Mouse (Mus musculus) cortical plate, adult 2 months (tissue): ENCODE data around the gene Hes3.

Source experiments
- CTCF ChIP-seq: fragments of 200-500 bp; IDR thresholded peaks from 2 replicates; pipeline ENCODE4 v1.5.1; 2011; ENCODE audit warnings: mild to moderate bottlenecking, control low read depth, low read length; ENCODE audit not compliant: insufficient read depth; ENCODE audit errors: extremely low read depth
- POLR2A ChIP-seq: fragments of 200-500 bp; IDR thresholded peaks from 2 replicates; pipeline ENCODE4 v1.6.1; 2011; ENCODE audit warnings: mild to moderate bottlenecking, low read length, control low read depth; ENCODE audit not compliant: insufficient read depth; ENCODE audit errors: extremely low read depth

DNA sequence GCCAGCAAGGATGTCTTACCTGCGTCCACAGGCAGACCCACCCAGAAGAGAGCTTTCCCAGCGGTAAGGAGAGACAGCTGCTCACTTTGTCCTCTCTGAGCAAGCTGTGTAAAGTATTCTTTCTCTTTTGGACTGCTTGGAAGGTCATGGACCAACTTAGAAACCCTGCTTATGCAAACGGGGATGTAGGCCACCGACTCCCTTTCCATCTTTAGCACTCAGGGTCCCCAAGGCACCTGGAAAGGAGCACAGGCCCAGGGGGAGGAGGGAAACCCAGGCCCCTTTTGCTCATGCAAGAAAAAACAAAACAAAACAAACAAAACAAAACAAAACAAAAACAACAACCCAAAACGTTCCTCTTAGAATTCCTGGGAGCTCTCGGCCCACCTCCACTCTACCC is at the start of gene Hes3:
- TF ChIP-seq POLR2A = no peak
- TF ChIP-seq CTCF = no peak
